9 mouse cellular contexts compared by ENCODE assay signal in genomic region chr19:5107556-5108270, GRCm38 (mm10). TPM values are rescaled to one million over a fixed set of nuclear protein-coding genes. Genes with fewer than 3 reads are reported as not detected.
DNase-seq lines count a peak whose midpoint lies in the region; ATAC-seq and TF ChIP-seq lines count a peak whose summit lies in the region.
"Had no signal": no experiment of that assay in that cellular context is flagged by ENCODE, and none has a peak within 500 bp of the region (broad histone marks: within the 10 kb centered on the region; RNA-seq: fewer than 3 reads in every experiment).

No protein-coding gene starts in this region.

- H3K9ac ChIP-seq in embryonic facial prominence, embryonic 15.5 days, result peak overlapping the region; percentile 4; the same call in 1 of the 2 replicates
- H3K9ac ChIP-seq in liver, embryonic 14.5 days (replicated peaks), result no peak overlapping the region; the same call in 1 of the 2 replicates

- no peak overlapping the region for H3K4me3 ChIP-seq in layer of hippocampus, adult 2 months
- no peak overlapping the region for H3K4me3 ChIP-seq in embryonic facial prominence, embryonic 15.5 days (replicated peaks)
- peak overlapping the region in 1 of 2 experiments; percentile 94; a peak in 1 of 4 replicates for H3K4me3 ChIP-seq in liver, embryonic 14.5 days (ENCODE audit: insufficient read depth in 1 of 2, low read depth in 2 of 2, low read length in 2 of 2)

- H3K4me2 ChIP-seq in embryonic facial prominence, embryonic 15.5 days (replicated peaks), result no peak overlapping the region
- H3K4me2 ChIP-seq in liver, embryonic 14.5 days (ENCODE audit: low read depth), result peak overlapping the region; percentile 99

- peaks cover 67% of the 10 kb centered on the region for H3K36me3 ChIP-seq in embryonic facial prominence, embryonic 15.5 days
- peaks cover 4% of the 10 kb centered on the region for H3K36me3 ChIP-seq in liver, embryonic 14.5 days (replicated peaks; ENCODE audit: control insufficient read depth, insufficient read depth, low read depth)

- H3K27me3 ChIP-seq in embryonic facial prominence, embryonic 15.5 days, result no peaks in the 10 kb centered on the region
- no peaks in the 10 kb centered on the region for H3K27me3 ChIP-seq in liver, embryonic 14.5 days (ENCODE audit: control insufficient read depth, insufficient read depth, low read length)

- H3K9me3 ChIP-seq in embryonic facial prominence, embryonic 15.5 days (replicated peaks), result no peaks in the 10 kb centered on the region
- no peaks in the 10 kb centered on the region for H3K9me3 ChIP-seq in liver, embryonic 14.5 days (ENCODE audit: control insufficient read depth, low read length)

- 68% methylated on average over 18 of the region's 18 CpGs for WGBS in embryonic facial prominence, embryonic 15.5 days
- WGBS in liver, embryonic 14.5 days (ENCODE audit: insufficient replicate concordance), result 71% methylated on average over 18 of the region's 18 CpGs

- no peak for ATAC-seq in embryonic facial prominence, embryonic 15.5 days (ENCODE audit: insufficient number of reproducible peaks, low FRiP score, low TSS enrichment, low read depth)
- ATAC-seq in liver, embryonic 14.5 days (ENCODE audit: insufficient read depth), result no peak

- DNase-seq in cerebellum, adult 9-11 months, result peak; percentile 77
- DNase-seq in cerebellum, adult 8-10 months, result no peak
- DNase-seq in layer of hippocampus, adult 2 months (ENCODE audit: low spot score in 2 of 2), result no peak
- no peak for DNase-seq in layer of hippocampus, adult 18-20 months (ENCODE audit: low spot score in 2 of 2)
- DNase-seq in liver, embryonic 14.5 days (ENCODE audit: low read depth in 3 of 3, low spot score in 3 of 3), result no peak
- DNase-seq in embryo, embryonic 10 days (ENCODE audit: low spot score), result no peak
- DNase-seq in right cerebral cortex, postnatal 4 days, result no peak

- peaks cover 18% of the 10 kb centered on the region for H3K4me1 ChIP-seq in embryonic facial prominence, embryonic 15.5 days
- peaks cover 4 to 11% of the 10 kb centered on the region in 2 experiments for H3K4me1 ChIP-seq in liver, embryonic 14.5 days (replicated peaks; ENCODE audit: control insufficient read depth in 2 of 2, insufficient read depth in 2 of 2, low read length in 1 of 2)

- no peak for TF ChIP-seq CTCF in layer of hippocampus, adult 2 months (conservative IDR thresholded peaks at IDR 0.05)
- TF ChIP-seq CTCF in liver, embryonic 14.5 days (IDR thresholded peaks at IDR 0.05; ENCODE audit: low read depth), result no peak

- TF ChIP-seq EP300 in liver, embryonic 14.5 days (IDR thresholded peaks at IDR 0.05; ENCODE audit: low read depth), result no peak

- peak overlapping the region; percentile 100 for H3K27ac ChIP-seq in layer of hippocampus, adult 2 months
- H3K27ac ChIP-seq in embryonic facial prominence, embryonic 15.5 days (replicated peaks), result no peak overlapping the region
- H3K27ac ChIP-seq in liver, embryonic 14.5 days, result no peak overlapping the region

RNA-seq across cellular contexts. Expression of gene Rab1b, which starts 0.8 kb away (rescaled TPM):
- 100 to 1,000 TPM; 156 to 169 TPM for total RNA-seq in layer of hippocampus, adult 2 months (2021)
- 100 to 1,000 TPM; 160 to 170 TPM for total RNA-seq in layer of hippocampus, adult 18-20 months (2021)
- 256 and 270 TPM in 2 replicates for polyA plus RNA-seq in embryonic facial prominence, embryonic 15.5 days (2015; fragmentation: Nextera tagmentation; extraction: Ambion mirVana)
- polyA plus RNA-seq in liver, embryonic 14.5 days (2012; rRNA removed), result 50.6 and 58.8 TPM in 2 replicates
- 76.2 and 84.8 TPM in 2 replicates for polyA plus RNA-seq in liver, embryonic 14.5 days (2014; fragmentation: Nextera tagmentation; extraction: Ambion mirVana)

RNA-seq across cellular contexts. Expression of gene Cnih2, which starts 9.4 kb away (rescaled TPM):
- total RNA-seq in layer of hippocampus, adult 2 months (2021), result 100 to 1,000 TPM; 614 to 642 TPM
- 100 to 1,000 TPM; 595 to 617 TPM for total RNA-seq in layer of hippocampus, adult 18-20 months (2021)
- polyA plus RNA-seq in embryonic facial prominence, embryonic 15.5 days (2015; fragmentation: Nextera tagmentation; extraction: Ambion mirVana), result 35.5 and 38.7 TPM in 2 replicates
- 0.63 and 1.0 TPM in 2 replicates for polyA plus RNA-seq in liver, embryonic 14.5 days (2012; rRNA removed)
- polyA plus RNA-seq in liver, embryonic 14.5 days (2014; fragmentation: Nextera tagmentation; extraction: Ambion mirVana), result 0.50 and 0.73 TPM in 2 replicates
- total RNA-seq: neutrophil, adult 5-6 weeks had no signal

RNA-seq across cellular contexts. Expression of gene Klc2, which starts 10.6 kb away (rescaled TPM):
- total RNA-seq in layer of hippocampus, adult 2 months (2021), result 100 to 1,000 TPM; 223 to 231 TPM
- 100 to 1,000 TPM; 230 to 231 TPM for total RNA-seq in layer of hippocampus, adult 18-20 months (2021)
- 17.9 and 19.5 TPM in 2 replicates for polyA plus RNA-seq in embryonic facial prominence, embryonic 15.5 days (2015; fragmentation: Nextera tagmentation; extraction: Ambion mirVana)
- 2.3 and 3.5 TPM in 2 replicates for polyA plus RNA-seq in liver, embryonic 14.5 days (2012; rRNA removed)
- polyA plus RNA-seq in liver, embryonic 14.5 days (2014; fragmentation: Nextera tagmentation; extraction: Ambion mirVana), result 1.3 and 1.6 TPM in 2 replicates

RNA-seq across cellular contexts. Expression of gene Yif1a, which starts 19.4 kb away (rescaled TPM):
- 10 to 100 TPM; 23.3 to 23.5 TPM for total RNA-seq in layer of hippocampus, adult 2 months (2021)
- 10 to 100 TPM; 21.6 to 24.0 TPM for total RNA-seq in layer of hippocampus, adult 18-20 months (2021)
- polyA plus RNA-seq in embryonic facial prominence, embryonic 15.5 days (2015; fragmentation: Nextera tagmentation; extraction: Ambion mirVana), result 111 and 119 TPM in 2 replicates
- polyA plus RNA-seq in liver, embryonic 14.5 days (2012; rRNA removed), result 34.7 and 37.0 TPM in 2 replicates
- 58.6 and 60.0 TPM in 2 replicates for polyA plus RNA-seq in liver, embryonic 14.5 days (2014; fragmentation: Nextera tagmentation; extraction: Ambion mirVana)

RNA-seq across cellular contexts. Expression of gene Tmem151a, which starts 22.4 kb away (rescaled TPM):
- 100 to 1,000 TPM; 112 to 114 TPM for total RNA-seq in layer of hippocampus, adult 2 months (2021)
- total RNA-seq in layer of hippocampus, adult 18-20 months (2021), result 100 to 1,000 TPM; 124 to 128 TPM
- polyA plus RNA-seq in embryonic facial prominence, embryonic 15.5 days (2015; fragmentation: Nextera tagmentation; extraction: Ambion mirVana), result 2.3 and 3.0 TPM in 2 replicates
- 0.18 and 0.21 TPM in 2 replicates for polyA plus RNA-seq in liver, embryonic 14.5 days (2012; rRNA removed)
- 0.25 and 0.28 TPM in 2 replicates for polyA plus RNA-seq in liver, embryonic 14.5 days (2014; fragmentation: Nextera tagmentation; extraction: Ambion mirVana)
- total RNA-seq: neutrophil, adult 5-6 weeks had no signal
